Mouse (Mus musculus) intestine, embryonic 15.5 days (tissue): ENCODE data around the gene Epn3. TPM values are rescaled to one million over a fixed set of nuclear protein-coding genes. Genes with fewer than 3 reads are reported as not detected.

Experiments
- ATAC-seq: fragments of 200-750 bp; cut with Nextera tagmentation; 2 replicates; pipeline ENCODE4 v1.8.0; 2017; ENCODE audit warnings: moderate TSS enrichment, moderate library complexity
- H3K27ac ChIP-seq: fragments of 300-500 bp; sonication (generic); 2 replicates; pipeline ENCODE4 v1.5.1; 2015; ENCODE audit warnings: mild to moderate bottlenecking, inconsistent platforms
- H3K27me3 ChIP-seq: fragments of 300-500 bp; sonication (generic); replicated peaks from 2 replicates; pipeline ENCODE4 v1.6.1; 2015; ENCODE audit warnings: inconsistent platforms
- H3K36me3 ChIP-seq: fragments of 300-500 bp; sonication (generic); 2 replicates; pipeline ENCODE4 v1.6.1; 2015; ENCODE audit warnings: inconsistent platforms
- H3K4me1 ChIP-seq: fragments of 300-500 bp; sonication (generic); replicated peaks from 2 replicates; pipeline ENCODE4 v1.6.1; 2015; ENCODE audit warnings: inconsistent platforms
- H3K4me2 ChIP-seq: fragments of 300-500 bp; sonication (generic); replicated peaks from 2 replicates; pipeline ENCODE4 v1.6.1; 2015; ENCODE audit warnings: mild to moderate bottlenecking, inconsistent platforms
- H3K4me3 ChIP-seq: fragments of 300-500 bp; sonication (generic); replicated peaks from 2 replicates; pipeline ENCODE4 v1.5.1; 2015; ENCODE audit warnings: inconsistent platforms
- H3K9ac ChIP-seq: fragments of 300-500 bp; sonication (generic); 2 replicates; pipeline ENCODE4 v1.6.1; 2015; ENCODE audit warnings: inconsistent platforms
- H3K9me3 ChIP-seq: fragments of 300-500 bp; sonication (generic); 2 replicates; pipeline ENCODE4 v1.6.1; 2016; ENCODE audit warnings: inconsistent platforms
- whole genome bisulfite sequencing: fragments of 180-500 bp; shearing (Covaris S2); methylation state at CpG from one replicate; pipeline ENCODE4 v1.1.7; 2015; 5-methylcytosine and 5-hydroxymethylcytosine counted together
- polyA plus RNA-seq: library from polyadenylated mRNA; unstranded; fragments of >200 nt; fragmentation: Nextera tagmentation; extraction: Ambion mirVana; gene quantifications from 2 replicates; pipeline ENCODE4 v1.2.1, GENCODE M21; 2015

The Epn3 gene
- polyA plus RNA-seq, 1 experiment from 2014 or later = 2.1 TPM

DNA sequence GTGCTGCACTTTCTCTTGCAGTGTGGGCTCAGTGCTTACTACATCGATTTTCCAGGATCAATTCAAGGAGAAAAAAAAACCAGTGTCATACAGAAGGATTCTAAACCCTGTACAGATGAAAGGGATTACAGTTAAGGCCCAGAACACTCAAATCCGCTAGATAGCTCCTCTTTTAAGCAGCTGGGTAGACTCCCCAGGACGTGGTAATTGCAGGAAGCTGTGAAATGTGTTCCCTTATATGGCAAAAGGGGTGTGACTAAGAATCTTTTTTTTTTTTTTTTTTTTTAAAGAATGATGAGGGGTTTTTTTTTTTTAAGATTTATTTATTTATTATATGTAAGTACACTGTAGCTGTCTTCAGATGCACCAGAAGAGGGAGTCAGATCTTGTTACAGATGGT, 29.1 kb upstream of the Epn3 start:
- H3K27ac ChIP-seq = no peak overlapping the region
- H3K36me3 ChIP-seq = no peaks in the 10 kb centered on the region
- no peaks in the 10 kb centered on the region for H3K27me3 ChIP-seq
- H3K9ac ChIP-seq = no peak overlapping the region
- no peak overlapping the region for H3K4me2 ChIP-seq
- no peak for ATAC-seq
- H3K4me3 ChIP-seq = no peak overlapping the region
- no peaks in the 10 kb centered on the region for H3K9me3 ChIP-seq
- WGBS = 42% methylated on average over 3 of the region's 3 CpGs
- peaks cover 2% of the 10 kb centered on the region; the same call in 1 of the 2 replicates for H3K4me1 ChIP-seq

- Histone ChIP-seq H3K27me3 (no peaks in the 10 kb centered on the region), H3K9ac (no peak overlapping the region), H3K4me1 (0 out of 2 replicates have a peak, but pooled peaks cover 6% of the 10 kb centered on the region), H3K9me3 (no peaks in the 10 kb centered on the region), H3K27ac (peak overlapping the region; percentile 62), H3K4me2 (no peak overlapping the region), H3K4me3 (no peak overlapping the region), H3K36me3 (no peaks in the 10 kb centered on the region)
- ATAC-seq = peak; percentile 60
- 37% methylated on average over 9 of the region's 9 CpGs for WGBS
Measured at GRCm38 (mm10) chr11:94526171-94526879, 26.6 kb upstream of the Epn3 start.

- Histone ChIP-seq H3K9ac (peak within 1 kb of the TSS; percentile 56), H3K36me3 (no peaks in the 10 kb centered on the region), H3K4me3 (peak within 1 kb of the TSS; percentile 43), H3K4me2 (peak within 1 kb of the TSS; percentile 92), H3K27ac (no peak within 1 kb of the TSS), H3K27me3 (no peaks in the 10 kb centered on the region), H3K9me3 (no peaks in the 10 kb centered on the region), H3K4me1 (0 out of 2 replicates have a peak, but pooled peaks cover 7% of the 10 kb centered on the region)
- 1% methylated on average over 42 of the region's 42 CpGs for WGBS
- peak; percentile 86 for ATAC-seq
Measured at GRCm38 (mm10) chr11:94521219-94521843, 21.6 kb upstream of the Epn3 start, which contains the start of gene Mycbpap. Gene Mycbpap (minus strand): TSS chr11:94521742.

DNA sequence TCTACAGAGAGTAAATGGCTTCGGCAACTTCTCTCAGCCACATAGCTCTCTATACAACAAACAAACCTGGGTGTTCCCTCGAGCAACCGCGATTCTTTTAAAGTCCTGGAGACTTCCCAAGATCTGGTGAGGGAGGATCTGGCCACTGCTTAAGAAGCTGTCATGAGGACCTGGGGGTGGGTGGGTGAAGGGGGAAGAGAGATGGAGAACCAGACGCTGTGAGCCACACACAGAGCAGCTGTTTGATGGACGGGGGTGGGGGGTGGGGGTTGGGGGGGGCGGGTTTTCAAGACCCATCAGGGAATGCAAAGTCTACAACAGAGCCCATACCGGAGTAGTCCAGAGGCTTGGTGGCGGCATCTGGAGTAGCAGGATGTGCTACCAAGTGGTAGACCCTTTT, 13.7 kb upstream of the Epn3 start:
- no peak overlapping the region for H3K9ac ChIP-seq
- H3K9me3 ChIP-seq = no peaks in the 10 kb centered on the region
- ATAC-seq = 0 out of 2 replicates have a peak, but pooled peaks have one; percentile 23
- no peaks in the 10 kb centered on the region for H3K36me3 ChIP-seq
- 46% methylated on average over 9 of the region's 9 CpGs for WGBS
- H3K4me3 ChIP-seq = no peak overlapping the region
- no peaks in the 10 kb centered on the region for H3K27me3 ChIP-seq
- H3K4me1 ChIP-seq = peaks cover 7% of the 10 kb centered on the region; the same call in 1 of the 2 replicates
- H3K4me2 ChIP-seq = no peak overlapping the region
- no peak overlapping the region for H3K27ac ChIP-seq

DNA sequence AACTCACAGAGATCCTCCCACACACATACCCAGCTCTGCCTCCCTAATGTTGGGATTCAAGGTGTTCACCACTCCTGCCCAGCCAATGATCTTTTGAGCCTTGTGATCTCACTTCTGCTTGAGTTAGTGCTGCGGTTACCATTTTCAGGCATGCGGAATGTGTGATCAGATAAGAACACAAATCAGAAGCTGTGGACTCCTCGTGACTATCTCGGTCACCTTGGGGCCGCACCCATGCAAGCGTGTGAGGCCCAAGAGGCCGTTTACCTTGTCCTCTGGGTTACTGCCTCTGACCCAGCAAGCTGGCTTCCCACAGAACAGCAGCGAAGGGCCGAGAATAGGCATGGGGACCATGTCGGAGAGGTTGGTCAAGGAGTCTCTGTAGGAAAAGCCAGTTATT, 9.2 kb upstream of the Epn3 start:
- Histone ChIP-seq H3K4me2 (no peak overlapping the region), H3K27me3 (no peaks in the 10 kb centered on the region), H3K9ac (no peak overlapping the region), H3K9me3 (no peaks in the 10 kb centered on the region), H3K4me3 (no peak overlapping the region), H3K27ac (no peak overlapping the region), H3K36me3 (no peaks in the 10 kb centered on the region), H3K4me1 (peaks cover 7% of the 10 kb centered on the region; the same call in 1 of the 2 replicates)
- peak; percentile 77 for ATAC-seq
- 72% methylated on average over 10 of the region's 10 CpGs for WGBS

DNA sequence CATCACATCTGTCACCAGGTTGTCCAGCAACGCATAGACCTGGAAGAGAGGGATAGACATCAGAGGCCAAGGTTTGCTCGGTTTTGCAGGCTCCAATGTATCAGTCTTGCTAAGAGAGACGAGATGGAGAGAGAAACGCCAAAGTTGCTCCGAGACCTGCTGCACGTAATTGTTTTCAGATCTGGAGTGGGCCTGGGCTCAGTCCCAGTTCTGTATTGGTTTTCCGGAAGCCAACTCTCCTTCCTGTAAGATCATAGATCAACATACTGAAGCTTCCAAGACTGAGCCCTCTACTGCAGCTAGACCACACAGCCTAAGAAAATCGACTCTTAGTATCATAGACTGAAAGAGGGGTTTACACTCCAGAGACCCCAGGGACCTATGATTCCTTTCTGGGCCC, 1.7 kb upstream of the Epn3 start:
- no peak overlapping the region for H3K4me3 ChIP-seq

DNA sequence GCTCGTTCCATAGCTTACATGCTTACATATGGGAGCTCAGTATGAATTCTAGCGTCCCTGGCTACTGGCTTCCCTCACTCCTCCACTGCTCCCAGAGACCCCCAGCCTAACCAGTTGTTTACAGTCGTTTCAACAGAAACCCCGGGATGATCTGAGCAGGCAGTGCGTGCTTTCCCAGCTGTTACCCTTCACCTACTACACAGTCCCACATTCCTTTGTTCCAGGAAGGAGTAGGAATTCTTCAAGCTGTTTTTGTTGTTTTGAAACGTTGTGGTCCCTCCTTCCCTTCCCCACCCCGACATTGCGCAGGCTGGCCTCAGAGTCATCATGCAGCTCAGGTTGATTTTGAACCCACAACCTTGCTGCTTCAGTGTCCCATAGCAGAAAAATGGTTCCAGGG, 588 bp upstream of the Epn3 start:
- H3K4me1 ChIP-seq = peaks cover 27% of the 10 kb centered on the region
- no peak overlapping the region for H3K4me3 ChIP-seq
- H3K9ac ChIP-seq = peak overlapping the region; percentile 30; the same call in 1 of the 2 replicates

More for the DNA sequence above, 1.7 kb upstream of the Epn3 start:
- Histone ChIP-seq H3K27me3 (no peaks in the 10 kb centered on the region), H3K4me2 (no peak overlapping the region), H3K4me1 (peaks cover 27% of the 10 kb centered on the region), H3K9me3 (no peaks in the 10 kb centered on the region), H3K9ac (no peak overlapping the region), H3K36me3 (no peaks in the 10 kb centered on the region), H3K27ac (no peak overlapping the region)
- 82% methylated on average over 8 of the region's 8 CpGs for WGBS
- no peak for ATAC-seq

DNA sequence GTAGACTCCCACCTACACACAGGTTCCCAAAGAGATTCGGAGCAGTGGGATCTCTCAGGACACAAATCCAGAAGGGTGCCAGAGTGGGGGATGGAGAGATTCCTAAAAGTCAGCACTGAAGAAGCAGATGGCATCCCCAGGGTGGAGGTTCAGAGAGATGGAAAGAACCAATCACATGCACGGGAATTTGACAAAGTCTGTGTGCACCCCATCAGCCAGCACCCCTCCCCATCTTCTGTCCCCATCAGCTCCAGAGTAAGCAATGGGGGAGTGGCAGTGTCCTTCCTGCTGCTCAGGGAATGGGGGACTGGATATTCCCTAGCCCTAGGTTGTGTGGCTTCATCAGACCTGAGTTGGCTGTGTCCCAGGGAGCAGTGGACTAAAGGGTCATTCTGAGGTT, 739 bp downstream of the Epn3 start:
- peak; percentile 34; the same call in 1 of the 2 replicates for ATAC-seq
- Histone ChIP-seq H3K4me3 (peak overlapping the region; percentile 35), H3K4me2 (peak overlapping the region; percentile 82), H3K36me3 (no peaks in the 10 kb centered on the region), H3K9me3 (no peaks in the 10 kb centered on the region), H3K4me1 (peaks cover 27% of the 10 kb centered on the region), H3K27me3 (no peaks in the 10 kb centered on the region), H3K9ac (peak overlapping the region; percentile 30; the same call in 1 of the 2 replicates), H3K27ac (0 out of 2 replicates have a peak overlapping the region, but pooled peaks have one; percentile 62)
- 10% methylated on average over 2 of the region's 2 CpGs for WGBS

More for the DNA sequence above, 588 bp upstream of the Epn3 start:
- no peak overlapping the region for H3K27ac ChIP-seq
- ATAC-seq = peak; percentile 3; the same call in 1 of the 2 replicates
- no peaks in the 10 kb centered on the region for H3K27me3 ChIP-seq
- no peaks in the 10 kb centered on the region for H3K9me3 ChIP-seq
- 19% methylated on average over 8 of the region's 8 CpGs for WGBS
- no peaks in the 10 kb centered on the region for H3K36me3 ChIP-seq
- peak overlapping the region; percentile 82 for H3K4me2 ChIP-seq

DNA sequence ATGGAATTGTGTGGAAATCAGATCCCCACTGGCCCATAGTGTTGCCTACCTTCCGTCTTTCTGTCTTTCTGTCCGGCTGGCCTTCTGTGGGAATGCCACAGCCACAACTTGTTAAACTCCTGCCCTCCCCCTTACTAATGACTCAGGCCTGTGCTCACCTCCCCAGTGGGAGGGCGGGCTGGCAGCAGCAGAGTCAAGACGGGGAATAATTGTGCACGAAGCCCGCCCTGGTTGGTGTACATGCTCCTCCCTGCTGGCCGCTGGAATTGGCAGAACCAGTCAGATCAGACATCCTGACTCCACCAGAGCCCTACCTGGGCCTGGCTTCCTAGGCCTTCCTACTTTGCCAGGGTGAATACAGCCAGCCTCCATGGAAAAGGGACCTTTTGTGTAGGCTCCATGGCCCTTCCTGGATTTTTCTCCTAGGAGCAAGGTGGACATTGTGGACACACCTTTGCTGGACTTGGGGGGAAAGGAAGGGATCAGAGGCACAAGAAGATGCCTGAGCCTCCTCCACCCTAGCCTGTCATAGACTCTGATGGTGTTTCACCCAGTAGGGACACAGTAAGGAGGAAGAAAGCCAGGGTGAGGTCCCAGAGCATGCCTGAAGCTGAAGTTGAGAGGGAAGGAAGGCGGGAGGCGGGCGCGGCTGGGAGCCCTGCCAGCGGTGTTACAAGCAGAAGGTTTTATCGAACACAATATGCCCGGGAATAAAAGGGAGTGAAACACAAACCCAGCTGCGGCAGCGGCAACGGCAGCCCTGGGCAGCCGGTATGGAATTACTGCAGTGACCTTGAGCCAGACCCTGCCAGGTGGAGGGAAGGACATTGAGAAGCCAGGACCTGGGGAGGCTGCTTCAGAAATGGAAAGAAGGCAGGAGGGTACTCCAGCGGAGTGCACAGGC, 1.4 kb downstream of the Epn3 start:
- peak overlapping the region; percentile 62 for H3K27ac ChIP-seq
- H3K9ac ChIP-seq = no peak overlapping the region
- 24% methylated on average over 19 of the region's 19 CpGs for WGBS
- H3K4me2 ChIP-seq = peak overlapping the region; percentile 82
- no peaks in the 10 kb centered on the region for H3K36me3 ChIP-seq
- ATAC-seq = peak; percentile 71
- H3K27me3 ChIP-seq = no peaks in the 10 kb centered on the region
- peak overlapping the region; percentile 35 for H3K4me3 ChIP-seq
- H3K4me1 ChIP-seq = peaks cover 27% of the 10 kb centered on the region
- H3K9me3 ChIP-seq = no peaks in the 10 kb centered on the region

DNA sequence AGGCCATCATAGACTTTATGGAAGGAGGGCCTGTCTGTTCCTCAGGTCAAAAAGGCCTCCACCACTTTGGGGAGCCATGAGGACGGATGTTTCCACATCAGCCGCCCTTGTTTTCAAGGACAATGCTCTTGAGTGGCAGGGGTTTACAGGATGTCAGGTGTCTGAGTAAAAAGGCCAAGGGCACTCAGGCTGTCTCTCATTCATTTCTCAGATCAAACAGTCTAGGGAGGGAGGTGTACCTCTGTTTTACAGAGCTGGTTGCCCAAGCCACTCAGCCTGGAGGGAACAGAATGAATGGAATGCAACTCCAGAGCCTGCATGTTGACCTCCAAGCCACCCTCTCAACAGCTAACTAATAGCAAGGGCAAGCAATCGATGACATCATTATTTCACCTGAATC, 4.4 kb downstream of the Epn3 start:
- H3K36me3 ChIP-seq = no peaks in the 10 kb centered on the region

DNA sequence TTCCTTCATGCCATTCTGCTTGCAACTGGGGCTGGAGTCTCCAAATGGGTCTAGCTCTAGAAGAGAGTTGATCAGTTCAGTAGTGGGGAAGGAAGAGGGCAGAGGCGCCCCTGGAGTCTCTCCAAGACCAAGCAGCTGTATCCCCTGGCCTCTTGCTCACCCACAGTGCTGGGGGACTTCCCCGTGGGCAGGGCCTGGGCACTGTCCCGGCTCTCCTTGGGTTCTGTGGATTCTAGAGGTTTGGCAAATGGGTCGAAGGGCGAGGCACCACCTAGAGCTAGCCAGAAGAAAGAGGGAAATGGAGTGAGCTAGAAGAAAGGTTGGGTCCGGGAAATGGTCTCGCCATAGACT, 8.1 kb downstream of the Epn3 start:
- H3K4me3 ChIP-seq = peak overlapping the region; percentile 44
- 0 out of 2 replicates have a peak, but pooled peaks cover 5% of the 10 kb centered on the region for H3K27me3 ChIP-seq
- peaks cover 12% of the 10 kb centered on the region; the same call in 1 of the 2 replicates for H3K4me1 ChIP-seq
- 72% methylated on average over 7 of the region's 7 CpGs for WGBS
- H3K9ac ChIP-seq = no peak overlapping the region
- no peaks in the 10 kb centered on the region for H3K36me3 ChIP-seq
- no peak overlapping the region for H3K27ac ChIP-seq
- 0 out of 2 replicates have a peak, but pooled peaks have one; percentile 11 for ATAC-seq
- H3K4me2 ChIP-seq = peak overlapping the region; percentile 78
- H3K9me3 ChIP-seq = no peaks in the 10 kb centered on the region

More for the DNA sequence above, 4.4 kb downstream of the Epn3 start:
- peaks cover 35% of the 10 kb centered on the region for H3K4me1 ChIP-seq
- 0 out of 2 replicates have a peak, but pooled peaks cover 5% of the 10 kb centered on the region for H3K27me3 ChIP-seq
- H3K27ac ChIP-seq = no peak overlapping the region
- no peak for ATAC-seq
- no peak overlapping the region for H3K4me3 ChIP-seq
- no peak overlapping the region for H3K9ac ChIP-seq
- H3K9me3 ChIP-seq = no peaks in the 10 kb centered on the region
- H3K4me2 ChIP-seq = no peak overlapping the region
- 64% methylated on average over 3 of the region's 3 CpGs for WGBS
